Mouse (Mus musculus): ENCODE results near the gene Kctd4. TPM values are rescaled to one million over a fixed set of nuclear protein-coding genes. Genes with fewer than 3 reads are reported as not detected.
"Not testable (repeated sequence)": the region's sequence is repeated elsewhere in the genome, so short reads cannot be mapped to it uniquely, and the experiment has no call there.

The Kctd4 gene
- total RNA-seq (2021): 10 to 100 TPM in 1 of 2 experiments, 1 to 10 TPM in 1; 10.0 to 14.7 TPM
- long read RNA-seq, experiment 1, partial matches to known transcripts: 0 of 13 reads
- long read RNA-seq, experiment 1, other reads (novel, unspliced or antisense): 13 of 13 reads
- long read RNA-seq, experiment 2, partial matches to known transcripts: 0 of 13 reads
- long read RNA-seq, experiment 2, other reads (novel, unspliced or antisense): 13 of 13 reads

- DNase-seq (ENCODE audit: low spot score in 2 of 2): no peak
- intact Hi-C loops (cut with DNase I): no loop called here
These were observed at the start of gene Kctd4 for GRCm38 (mm10) chr14:75954766-75955165. TSS of gene Kctd4 (plus strand) at chr14:75955009.

- DNase-seq (ENCODE audit: low spot score in 2 of 2): no peak
- intact Hi-C loops (cut with DNase I): no loop called here
These were observed 47.9 kb upstream of the Kctd4 start for GRCm38 (mm10) chr14:75906931-75907330.

- intact Hi-C loops (cut with DNase I): no loop called here
These were observed 42.8 kb upstream of the Kctd4 start for GRCm38 (mm10) chr14:75911968-75912367.

GRCm38 (mm10) chr14:75912665-75913064 lies 42.1 kb upstream of the Kctd4 start:
- intact Hi-C loops (cut with DNase I): no loop called here
- DNase-seq (ENCODE audit: low spot score in 2 of 2): no peak

More at GRCm38 (mm10) chr14:75911968-75912367, 42.8 kb upstream of the Kctd4 start:
- DNase-seq (ENCODE audit: low spot score in 2 of 2): no peak

GRCm38 (mm10) chr14:75923314-75924052 lies 31.3 kb upstream of the Kctd4 start:
- intact Hi-C loops (cut with DNase I): no loop called here
- DNase-seq (ENCODE audit: low spot score in 2 of 2): no peak

GRCm38 (mm10) chr14:75929713-75930112 lies 25.1 kb upstream of the Kctd4 start:
- DNase-seq (ENCODE audit: low spot score in 2 of 2); intact Hi-C loops (cut with DNase I): not testable (repeated sequence)

- DNase-seq (ENCODE audit: low spot score in 2 of 2): no peak
These were observed 23.5 kb upstream of the Kctd4 start for GRCm38 (mm10) chr14:75931266-75931665.

GRCm38 (mm10) chr14:75934359-75934758 lies 20.4 kb upstream of the Kctd4 start:
- intact Hi-C loops (cut with DNase I): no loop called here
- no peak for DNase-seq (ENCODE audit: low spot score in 2 of 2)

More at GRCm38 (mm10) chr14:75931266-75931665, 23.5 kb upstream of the Kctd4 start:
- intact Hi-C loops (cut with DNase I): no loop called here

GRCm38 (mm10) chr14:75937714-75938113 lies 17.1 kb upstream of the Kctd4 start:
- DNase-seq (ENCODE audit: low spot score in 2 of 2): no peak
- intact Hi-C loops (cut with DNase I): no loop called here

GRCm38 (mm10) chr14:75941500-75941899 lies 13.3 kb upstream of the Kctd4 start:
- no peak for DNase-seq (ENCODE audit: low spot score in 2 of 2)
- intact Hi-C loops (cut with DNase I): no loop called here

- intact Hi-C loops (cut with DNase I): no loop called here
- DNase-seq (ENCODE audit: low spot score in 2 of 2): no peak
These were observed 12.4 kb upstream of the Kctd4 start for GRCm38 (mm10) chr14:75942365-75942764.

GRCm38 (mm10) chr14:75947674-75948073 lies 7.1 kb upstream of the Kctd4 start:
- intact Hi-C loops (cut with DNase I): no loop called here
- DNase-seq (ENCODE audit: low spot score in 2 of 2): no peak

GRCm38 (mm10) chr14:75953011-75953410 lies 1.8 kb upstream of the Kctd4 start:
- intact Hi-C loops (cut with DNase I): no loop called here
- no peak for DNase-seq (ENCODE audit: low spot score in 2 of 2)

GRCm38 (mm10) chr14:75962250-75962649 lies 7.4 kb downstream of the Kctd4 start:
- DNase-seq (ENCODE audit: low spot score in 2 of 2): peak; percentile 84 to 86
- intact Hi-C loops (cut with DNase I): loop anchor here (2.0 to 5.0 kb wide), 3 partner anchors 63 to 115 kb away; no protein-coding TSS in a partner anchor

GRCm38 (mm10) chr14:75963215-75963614 lies 8.4 kb downstream of the Kctd4 start:
- intact Hi-C loops (cut with DNase I): loop anchor here (2.0 to 5.0 kb wide), 3 partner anchors 64 to 114 kb away; no protein-coding TSS in a partner anchor
- peak in 1 of 2 experiments; percentile 33 for DNase-seq (ENCODE audit: low spot score in 2 of 2)

- intact Hi-C loops (cut with DNase I): loop anchor here (2.0 to 5.0 kb wide), 3 partner anchors 65 to 113 kb away; no protein-coding TSS in a partner anchor
- no peak for DNase-seq (ENCODE audit: low spot score in 2 of 2)
These were observed 9.2 kb downstream of the Kctd4 start for GRCm38 (mm10) chr14:75964000-75964399.

- intact Hi-C loops (cut with DNase I): loop anchor here (5.0 kb wide), 2 partner anchors 87 to 113 kb away; no protein-coding TSS in a partner anchor
- no peak for DNase-seq (ENCODE audit: low spot score in 2 of 2)
These were observed 9.6 kb downstream of the Kctd4 start for GRCm38 (mm10) chr14:75964433-75964832.

- no peak for DNase-seq (ENCODE audit: low spot score in 2 of 2)
- intact Hi-C loops (cut with DNase I): no loop called here
These were observed 12.5 kb downstream of the Kctd4 start for GRCm38 (mm10) chr14:75967291-75967690.

GRCm38 (mm10) chr14:75976107-75976506 lies 21.3 kb downstream of the Kctd4 start:
- intact Hi-C loops (cut with DNase I): no loop called here
- DNase-seq (ENCODE audit: low spot score in 2 of 2): no peak

- peak in 1 of 2 experiments; percentile 26 for DNase-seq (ENCODE audit: low spot score in 2 of 2)
- intact Hi-C loops (cut with DNase I): no loop called here
These were observed 26.4 kb downstream of the Kctd4 start for GRCm38 (mm10) chr14:75981231-75981630.

GRCm38 (mm10) chr14:75983891-75984290 lies 29.1 kb downstream of the Kctd4 start:
- DNase-seq (ENCODE audit: low spot score in 2 of 2): no peak
- intact Hi-C loops (cut with DNase I): no loop called here

Data from left cerebral cortex, postnatal 14 days (tissue).